Mouse (Mus musculus): ENCODE results near the gene Mrpl58.
A peak's percentile ranks its signal among the peaks of the same experiment; 100 is the strongest.

DNA sequence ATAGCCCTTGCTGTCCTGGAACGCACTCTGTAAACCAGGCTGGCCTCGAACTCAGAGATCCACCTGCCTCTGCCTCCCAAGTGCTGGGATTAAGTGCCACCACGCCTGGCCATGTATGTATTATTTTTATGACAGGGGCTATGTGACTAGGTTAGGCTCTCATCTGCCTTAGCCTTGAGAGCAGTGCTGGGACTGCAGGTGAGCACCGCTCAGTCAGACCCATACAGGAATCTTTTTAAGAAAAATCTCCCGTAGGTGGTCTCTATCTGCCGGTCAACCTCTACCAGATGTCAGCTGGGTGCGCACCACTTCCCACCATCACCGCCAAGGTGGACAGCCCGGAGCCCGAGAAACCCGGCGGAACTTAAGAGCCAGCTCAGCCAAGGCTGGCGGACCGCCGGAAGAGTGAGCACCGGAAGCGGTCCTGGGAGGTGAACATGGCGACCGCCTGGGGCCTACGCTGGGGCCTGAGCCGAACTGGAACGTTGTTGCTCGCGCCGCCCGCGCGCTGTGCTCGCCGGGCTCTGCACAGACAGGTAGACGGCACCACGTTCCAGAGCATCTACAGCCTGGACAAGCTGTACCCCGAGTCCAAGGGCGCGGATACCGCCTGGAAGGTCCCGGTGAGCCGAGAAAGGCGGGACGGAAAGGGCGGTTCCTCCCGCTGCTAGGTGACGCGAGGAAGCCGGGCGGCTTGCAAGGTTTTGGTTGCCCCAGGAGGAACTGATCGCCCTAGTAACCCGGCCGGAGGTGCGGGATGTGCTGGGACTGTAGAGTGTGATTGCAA is at the start of gene Mrpl58:
- TF ChIP-seq MAX (IDR thresholded peaks at IDR 0.05) (peak; percentile 59), CTCF (IDR thresholded peaks at IDR 0.05; ENCODE audit: control insufficient read depth, insufficient read depth, insufficient read length) (no peak), USF1 (IDR thresholded peaks at IDR 0.05; ENCODE audit: low read depth) (no peak), CEBPB (IDR thresholded peaks at IDR 0.05; ENCODE audit: low read depth) (no peak), MYOD1 (IDR thresholded peaks at IDR 0.05; ENCODE audit: control insufficient read depth, insufficient read length, low read depth) (no peak), MYOG (IDR thresholded peaks at IDR 0.05; ENCODE audit: control insufficient read depth, extremely low read depth, insufficient read length) (no peak), FOSL1 (IDR thresholded peaks at IDR 0.05; ENCODE audit: insufficient read depth, low read length, poor library complexity, severe bottlenecking) (no peak)
